Mouse (Mus musculus) adrenal gland, postnatal 36 days (tissue): ENCODE measurements around the gene Cacna1a. TPM values are rescaled to one million over a fixed set of nuclear protein-coding genes. Genes with fewer than 3 reads are reported as not detected.

Experiments used
- DNase-seq, 2 experiments: peaks; one replicate each; pipeline ENCODE4 v3.0.0; 2021; ENCODE audit warnings: mixed read lengths in 1 of 2
- total RNA-seq, 2 experiments: library from RNA; stranded (reverse); gene quantifications; 2 replicates each; pipeline ENCODE4 v1.2.3; 2021

Gene Cacna1a
- total RNA-seq, 2 experiments from 2014 or later: 4.3 to 7.3 TPM

DNA sequence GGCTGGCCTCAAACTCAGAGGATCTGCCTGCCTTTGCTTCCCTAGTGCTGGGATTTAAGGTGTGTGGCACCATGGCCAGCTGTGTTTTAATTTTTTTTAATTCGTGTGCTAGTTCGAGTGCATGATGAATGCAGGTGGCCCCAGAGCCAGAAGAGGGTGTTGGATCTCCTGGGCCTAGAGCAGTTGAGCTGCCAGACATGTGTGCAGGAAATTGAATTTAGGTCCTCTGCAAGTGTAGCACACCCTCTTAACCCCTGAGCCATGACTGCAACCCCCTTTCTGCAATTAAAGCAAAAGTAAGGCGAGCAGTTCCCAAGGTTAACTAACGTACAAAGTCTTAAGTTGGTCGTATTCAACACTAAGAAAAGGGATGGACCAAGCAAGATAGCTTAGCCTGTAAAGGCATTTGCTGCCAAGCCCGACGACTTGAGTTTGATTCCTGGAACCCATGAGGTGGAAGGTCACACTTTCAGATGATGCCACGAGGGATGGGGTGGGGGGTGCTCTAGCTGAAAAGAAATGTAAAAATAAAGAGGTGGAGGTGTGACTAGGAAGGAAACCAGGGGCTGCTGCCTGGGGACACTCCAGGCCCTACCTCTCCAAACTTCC is 249.8 kb downstream of the Cacna1a start:
- DNase-seq: no peak

GRCm38 (mm10) chr8:84638555-84639161 is 250.4 kb downstream of the Cacna1a start:
- peak in 1 of 2 experiments; percentile 54 for DNase-seq

DNA sequence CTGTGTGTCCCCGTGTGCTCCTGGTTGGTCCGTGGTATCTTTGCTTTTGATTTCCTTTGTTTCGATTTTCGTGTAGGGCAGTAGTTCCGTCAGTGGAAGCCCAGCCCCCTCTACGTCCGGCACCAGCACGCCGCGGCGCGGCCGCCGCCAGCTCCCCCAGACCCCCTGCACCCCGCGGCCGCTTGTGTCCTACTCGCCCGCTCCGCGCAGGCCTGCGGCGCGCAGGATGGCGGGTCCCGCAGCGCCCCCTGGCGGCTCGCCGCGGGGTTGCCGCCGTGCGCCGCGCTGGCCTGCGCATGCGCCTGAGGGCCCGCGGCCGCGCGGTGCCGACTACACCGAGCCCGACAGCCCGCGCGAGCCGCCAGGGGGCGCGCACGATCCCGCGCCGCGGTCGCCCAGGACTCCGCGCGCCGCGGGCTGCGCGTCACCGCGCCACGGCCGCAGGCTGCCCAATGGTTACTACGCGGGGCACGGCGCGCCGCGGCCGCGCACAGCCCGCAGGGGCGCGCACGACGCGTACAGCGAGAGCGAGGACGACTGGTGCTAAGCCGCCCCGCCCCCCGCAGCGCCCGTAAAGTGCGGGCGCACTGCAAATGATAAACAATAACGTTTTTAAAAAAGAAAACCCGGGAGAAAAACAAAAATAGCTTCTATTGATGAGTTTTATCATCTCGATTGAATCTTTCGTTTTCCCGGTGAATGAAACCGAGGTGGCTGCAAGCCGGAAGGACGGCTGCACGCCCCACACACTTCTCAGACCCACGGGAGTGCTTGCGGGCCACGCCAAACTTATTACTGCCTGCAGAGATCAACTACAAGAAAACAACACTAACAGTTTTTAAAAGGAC is 251.1 kb downstream of the Cacna1a start:
- DNase-seq: peak; percentile 93 to 97

DNA sequence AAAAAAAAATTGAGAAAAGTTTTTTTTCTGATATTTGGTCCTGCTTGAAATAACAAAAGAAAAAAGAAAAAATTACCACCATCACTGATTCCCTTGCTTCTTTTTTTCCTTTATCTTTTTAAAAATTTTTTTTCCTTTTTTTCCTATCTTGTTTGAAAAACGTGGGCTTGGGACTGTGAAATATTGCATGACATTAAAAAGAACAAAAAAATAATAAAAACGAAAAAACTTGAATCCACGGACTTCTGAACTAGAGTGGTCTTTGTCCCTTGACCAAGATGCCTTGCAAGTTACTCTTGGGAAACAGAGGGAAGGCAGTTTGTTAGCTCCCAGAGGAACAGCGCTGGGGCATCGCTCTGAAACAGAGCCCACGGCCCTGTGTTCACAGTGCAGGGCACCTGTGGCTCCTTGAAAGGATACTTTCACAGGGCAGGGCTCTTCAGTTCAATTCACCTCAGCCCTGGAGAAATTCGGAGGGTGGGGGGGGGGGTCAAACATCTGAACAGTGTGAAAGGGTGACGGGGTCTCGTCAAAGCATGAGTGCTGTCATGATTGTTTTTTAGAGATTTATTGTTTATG is 251.9 kb downstream of the Cacna1a start:
- DNase-seq: no peak

GRCm38 (mm10) chr8:84640617-84641294 is 252.5 kb downstream of the Cacna1a start:
- DNase-seq: no peak

DNA sequence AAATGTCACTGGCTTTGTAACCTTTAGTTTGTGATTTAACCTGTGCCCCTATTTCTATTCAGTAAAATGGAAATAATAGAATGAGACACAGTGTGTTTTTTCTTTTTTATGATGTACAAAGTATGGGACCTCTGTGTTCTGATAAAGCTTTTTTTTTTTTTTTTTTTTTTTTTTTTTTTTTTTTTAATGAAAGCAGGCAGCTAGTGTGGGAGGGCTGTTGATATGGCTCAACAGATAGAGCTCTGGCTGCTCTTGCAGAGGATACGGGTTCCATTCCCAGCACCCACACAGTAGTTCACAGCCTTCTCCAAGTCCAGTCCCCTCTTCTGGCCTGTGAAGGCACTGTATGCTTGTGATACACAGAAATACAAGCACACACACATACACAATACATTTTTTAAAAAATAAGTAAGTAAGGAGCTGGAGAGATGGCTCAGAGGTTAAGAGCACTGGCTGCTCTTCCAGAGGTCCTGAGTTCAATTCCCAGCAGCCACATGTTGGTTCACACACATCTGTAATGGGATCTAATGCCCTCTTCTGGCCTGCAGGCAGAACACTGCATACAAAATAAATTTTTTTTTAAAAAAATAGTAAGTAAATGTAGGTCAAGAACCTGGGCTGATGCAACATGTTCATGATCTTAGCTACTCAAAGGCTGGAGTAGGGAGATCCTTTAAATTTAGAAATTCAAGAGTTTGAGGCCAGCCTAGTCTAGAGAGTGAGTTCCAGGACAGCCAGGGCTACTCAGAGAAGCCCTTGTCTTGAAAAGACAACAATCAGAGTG is 253.5 kb downstream of the Cacna1a start:
- no peak for DNase-seq

DNA sequence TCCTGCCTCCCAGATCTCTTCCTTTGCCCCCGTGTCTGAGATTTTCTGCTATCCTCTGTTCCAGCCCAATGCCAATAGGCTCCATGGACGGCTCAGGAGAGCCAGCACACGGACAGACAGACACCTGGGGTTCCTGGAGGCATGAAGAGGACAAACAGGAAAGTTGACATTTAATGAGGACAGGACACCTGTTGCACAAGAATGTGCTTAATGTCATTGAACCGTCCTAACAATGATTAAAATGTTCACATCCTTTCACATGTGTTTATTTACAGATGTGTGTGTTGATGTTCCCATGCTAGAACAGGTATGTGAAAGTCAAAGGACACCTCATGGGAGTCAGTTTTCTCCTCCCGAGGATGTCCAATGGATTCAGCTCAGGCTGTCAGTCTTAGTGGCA is 254.8 kb downstream of the Cacna1a start:
- DNase-seq: no peak

- no peak for DNase-seq
Observed at GRCm38 (mm10) chr8:84646800-84647199, 258.6 kb downstream of the Cacna1a start.

DNA sequence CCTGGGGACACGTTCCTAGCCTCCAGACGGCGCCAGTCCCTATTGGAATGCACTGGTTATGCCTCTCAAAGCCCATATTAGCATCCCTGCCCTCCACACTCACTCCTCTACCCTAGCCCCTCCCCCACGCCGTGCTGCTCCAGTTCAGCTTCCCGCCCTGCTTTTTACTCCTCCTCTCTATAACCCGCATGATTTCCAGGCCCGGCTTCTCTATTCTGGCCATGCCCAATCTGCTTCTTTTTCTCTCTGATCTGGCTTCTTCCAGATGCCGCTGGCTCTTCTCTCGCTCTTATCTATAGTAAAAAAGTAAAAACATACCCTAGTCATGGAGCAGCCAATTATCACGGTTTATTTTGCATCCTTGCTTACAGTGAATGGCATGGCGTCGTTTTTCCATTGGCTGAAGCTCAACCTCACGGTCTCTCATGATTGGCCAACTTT is 259.2 kb downstream of the Cacna1a start:
- DNase-seq: peak in 1 of 2 experiments; percentile 30

DNA sequence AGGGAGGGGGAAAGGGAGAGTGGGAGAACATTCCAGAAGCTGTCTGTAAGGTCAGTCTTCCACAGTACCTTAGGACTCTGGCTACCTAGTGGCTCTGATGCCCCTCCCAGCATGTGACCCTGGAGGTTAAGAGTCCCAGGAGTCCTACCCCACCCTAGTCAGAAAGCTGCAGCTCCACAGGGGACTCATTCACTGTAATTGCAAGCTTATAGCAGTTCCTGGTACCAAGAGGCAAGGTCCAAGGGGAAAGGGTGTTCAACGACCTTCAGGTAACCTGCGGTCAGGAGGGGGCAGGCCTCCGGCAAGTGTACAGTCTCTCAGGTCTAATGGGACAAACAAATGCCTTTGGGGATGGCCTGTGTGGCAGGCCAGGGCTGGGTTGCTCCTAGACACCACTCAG is 262.0 kb downstream of the Cacna1a start:
- DNase-seq: no peak

GRCm38 (mm10) chr8:84653092-84653631 is 264.9 kb downstream of the Cacna1a start:
- no peak for DNase-seq

DNA sequence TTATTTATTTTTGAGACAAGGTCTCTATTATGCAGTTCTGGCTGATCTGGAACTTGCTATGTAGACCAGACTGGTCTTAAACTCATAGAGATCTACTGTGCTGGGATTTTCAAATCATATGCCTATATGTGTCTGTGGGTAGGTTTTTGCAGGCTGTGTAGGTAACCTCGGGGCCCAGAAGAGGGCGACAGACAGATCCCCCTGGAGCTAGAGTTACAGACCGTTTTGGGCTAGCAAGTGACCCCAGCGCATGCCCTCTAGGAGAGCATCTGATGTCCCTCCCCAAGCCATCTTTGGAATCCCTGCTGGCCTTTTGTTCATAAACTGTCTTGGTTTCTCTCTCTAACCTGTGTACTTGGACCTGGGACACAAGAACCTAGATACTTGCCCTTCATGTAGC is 266.4 kb downstream of the Cacna1a start:
- no peak for DNase-seq

GRCm38 (mm10) chr8:84655336-84656190 is 267.3 kb downstream of the Cacna1a start:
- peak in 1 of 2 experiments; percentile 37 for DNase-seq

GRCm38 (mm10) chr8:84656191-84656525 is 267.9 kb downstream of the Cacna1a start:
- peak in 1 of 2 experiments; percentile 22 for DNase-seq

DNA sequence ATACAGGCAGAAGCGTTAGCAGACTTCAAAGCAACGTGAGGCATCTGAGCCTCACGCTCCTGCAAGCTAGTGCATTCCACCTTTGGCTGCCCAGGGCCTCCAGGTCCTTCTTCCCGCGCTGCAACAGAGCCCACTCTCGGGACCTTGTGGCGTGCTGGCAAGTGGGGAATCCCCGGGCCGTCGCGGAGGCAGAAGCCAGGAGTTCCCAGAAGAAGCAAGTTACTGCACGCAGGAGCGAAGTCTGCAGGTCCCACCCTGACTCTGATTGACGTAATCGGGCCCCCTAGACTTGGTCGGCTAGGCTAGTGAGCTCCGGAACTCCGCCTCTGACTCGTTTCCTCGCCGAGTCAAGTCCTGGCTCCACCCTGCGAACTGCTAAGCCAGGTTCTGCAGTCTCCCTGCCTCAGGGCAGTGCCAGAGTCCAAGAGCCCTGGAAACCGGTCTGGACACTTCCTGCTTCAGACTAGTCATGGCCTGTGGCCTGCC is 268.4 kb downstream of the Cacna1a start:
- peak; percentile 78 to 79 for DNase-seq

DNA sequence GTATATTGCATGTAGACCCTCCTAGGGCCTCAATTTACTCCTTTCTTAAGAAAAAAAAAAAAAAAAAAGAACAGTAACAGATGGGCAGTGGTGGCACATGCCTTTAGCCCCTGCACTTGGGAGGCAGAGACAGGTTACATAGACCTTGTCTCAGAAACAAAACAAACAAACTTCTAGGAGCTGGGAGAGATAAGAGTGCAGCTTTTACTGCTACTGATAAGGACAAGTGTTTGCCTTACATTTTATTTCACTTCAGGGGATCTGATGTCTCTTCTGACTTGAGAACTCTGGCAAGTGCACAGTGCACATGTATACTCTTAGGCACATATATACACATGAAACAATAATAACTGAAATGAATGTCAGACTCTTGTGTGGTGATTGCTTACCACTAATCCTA is 269.0 kb downstream of the Cacna1a start:
- no peak for DNase-seq

DNA sequence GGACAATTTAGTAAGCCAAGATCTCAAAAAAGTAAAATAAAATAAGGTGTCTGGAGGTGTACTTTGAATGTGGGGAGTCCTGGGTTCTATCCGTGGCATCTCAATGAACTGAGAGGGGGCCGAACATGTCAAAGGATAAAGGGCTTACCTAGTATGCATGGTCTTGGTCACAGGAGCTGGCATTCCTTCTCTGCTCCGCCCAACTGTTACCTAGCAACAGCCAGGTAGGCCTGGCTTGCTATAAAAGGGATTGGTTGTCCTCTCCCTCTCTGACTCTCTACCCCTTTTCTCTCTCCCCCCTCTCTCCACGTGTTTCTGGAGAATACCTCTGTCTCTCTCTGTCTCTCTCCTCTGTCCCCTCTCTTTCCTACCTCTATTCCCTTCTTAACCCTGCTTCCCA is 269.4 kb downstream of the Cacna1a start:
- no peak for DNase-seq

- no peak for DNase-seq
Observed at GRCm38 (mm10) chr8:84658951-84659350, 270.7 kb downstream of the Cacna1a start.

DNA sequence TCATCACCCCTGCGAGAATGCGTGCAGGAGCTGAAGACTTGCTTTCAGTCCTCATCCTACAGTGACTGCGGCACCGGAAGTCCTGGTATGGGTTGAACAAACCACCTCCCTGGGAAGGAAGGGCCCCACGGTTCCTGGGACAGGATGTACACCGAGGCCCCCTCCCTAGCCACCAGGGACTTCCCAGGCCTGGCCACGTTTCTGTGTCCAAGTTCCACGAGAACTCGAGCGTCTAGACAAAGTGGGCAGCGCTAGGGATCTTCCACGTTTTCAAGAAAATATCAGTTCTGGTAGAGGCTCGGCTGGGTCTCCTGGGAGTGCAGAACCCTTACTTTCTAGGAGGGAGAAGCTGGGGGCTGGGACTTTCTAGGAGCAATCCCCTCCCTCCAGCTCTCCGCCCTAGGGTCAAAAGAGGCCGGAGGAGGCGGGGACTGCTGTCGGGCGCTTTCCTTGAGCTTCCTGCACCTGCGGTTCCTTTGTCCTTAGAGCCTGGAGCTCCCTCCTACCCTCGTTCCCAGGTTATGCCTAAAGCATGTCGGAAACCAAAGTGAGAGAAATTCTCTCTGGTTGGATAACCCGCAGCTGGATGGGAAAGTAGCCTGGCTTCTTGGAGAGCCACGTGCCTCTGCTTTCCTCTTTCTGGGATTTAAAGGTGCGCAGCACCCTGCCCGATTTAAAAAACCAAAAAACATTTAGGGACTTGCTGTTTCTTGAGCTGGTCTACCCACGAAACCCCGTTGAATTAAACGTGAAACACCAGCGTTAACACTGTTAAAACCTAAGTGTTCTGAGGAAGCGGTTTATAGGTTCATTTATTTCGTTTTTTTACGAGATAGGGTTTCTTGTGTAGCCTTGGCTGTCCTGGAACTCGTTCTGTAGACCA is 271.9 kb downstream of the Cacna1a start:
- peak; percentile 59 to 76 for DNase-seq
